Mouse (Mus musculus): ENCODE results near the gene Naaa. TPM values are rescaled to one million over a fixed set of nuclear protein-coding genes. Genes with fewer than 3 reads are reported as not detected.

The Naaa gene
- total and polyA plus RNA-seq, 2 experiments from 2014 or later: 23.1 to 28.7 TPM

DNA sequence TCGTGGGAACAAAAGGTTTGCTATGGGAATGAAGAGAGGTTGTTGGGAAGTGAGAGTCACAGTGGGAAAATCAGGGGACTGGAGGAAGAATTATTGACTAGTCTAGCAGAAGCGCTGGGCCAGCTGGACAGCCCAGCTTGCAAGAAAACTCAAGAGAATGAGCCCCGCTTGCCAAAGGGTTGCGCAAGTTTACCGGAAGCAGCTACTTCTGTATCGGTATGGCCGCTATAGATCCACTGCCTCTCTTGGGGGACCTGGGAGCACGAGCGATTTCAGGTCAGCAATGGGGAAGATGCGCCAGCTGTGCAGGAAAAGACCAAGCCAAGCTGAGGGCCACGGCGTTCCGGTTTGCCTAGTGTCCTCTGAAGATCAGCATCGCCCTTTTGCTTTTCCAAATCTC is 40.6 kb upstream of the Naaa start:
- no peaks in the 10 kb centered on the region for H3K36me3 ChIP-seq (ENCODE audit: insufficient read depth, low read length)
- no peak for TF ChIP-seq CTCF (IDR thresholded peaks at IDR 0.05)
- DNase-seq (ENCODE audit: low spot score): no peak
- WGBS: 95% methylated on average over 14 of the region's 14 CpGs
- no peak overlapping the region for H3K9ac ChIP-seq (replicated peaks; ENCODE audit: low read length, poor library complexity, severe bottlenecking)
- H3K27me3 ChIP-seq (ENCODE audit: insufficient read depth, low read length): no peaks in the 10 kb centered on the region
- no peak overlapping the region for H3K4me2 ChIP-seq (ENCODE audit: low read depth, low read length, poor library complexity, severe bottlenecking)
- ATAC-seq (ENCODE audit: low FRiP score): no peak
- H3K4me3 ChIP-seq (ENCODE audit: low read depth, low read length): no peak overlapping the region
- H3K9me3 ChIP-seq (ENCODE audit: low read length): no peaks in the 10 kb centered on the region
- no peak overlapping the region for H3K27ac ChIP-seq (ENCODE audit: low read depth, low read length)
- no peaks in the 10 kb centered on the region for H3K4me1 ChIP-seq (ENCODE audit: insufficient read depth, low read length)

- no peaks in the 10 kb centered on the region for H3K27me3 ChIP-seq (ENCODE audit: insufficient read depth, low read length)
- WGBS: 93% methylated on average over 7 of the region's 7 CpGs
- no peak for TF ChIP-seq CTCF (IDR thresholded peaks at IDR 0.05)
- H3K9ac ChIP-seq (replicated peaks; ENCODE audit: low read length, poor library complexity, severe bottlenecking): no peak overlapping the region
- no peaks in the 10 kb centered on the region for H3K9me3 ChIP-seq (ENCODE audit: low read length)
- H3K27ac ChIP-seq (ENCODE audit: low read depth, low read length): no peak overlapping the region
- no peak for DNase-seq (ENCODE audit: low spot score)
- H3K4me1 ChIP-seq (ENCODE audit: insufficient read depth, low read length): no peaks in the 10 kb centered on the region
- no peak overlapping the region for H3K4me3 ChIP-seq (ENCODE audit: low read depth, low read length)
- no peaks in the 10 kb centered on the region for H3K36me3 ChIP-seq (ENCODE audit: insufficient read depth, low read length)
- H3K4me2 ChIP-seq (ENCODE audit: low read depth, low read length, poor library complexity, severe bottlenecking): no peak overlapping the region
- no peak for ATAC-seq (ENCODE audit: low FRiP score)
Measured at GRCm38 (mm10) chr5:92318119-92318518, 40.1 kb upstream of the Naaa start.

DNA sequence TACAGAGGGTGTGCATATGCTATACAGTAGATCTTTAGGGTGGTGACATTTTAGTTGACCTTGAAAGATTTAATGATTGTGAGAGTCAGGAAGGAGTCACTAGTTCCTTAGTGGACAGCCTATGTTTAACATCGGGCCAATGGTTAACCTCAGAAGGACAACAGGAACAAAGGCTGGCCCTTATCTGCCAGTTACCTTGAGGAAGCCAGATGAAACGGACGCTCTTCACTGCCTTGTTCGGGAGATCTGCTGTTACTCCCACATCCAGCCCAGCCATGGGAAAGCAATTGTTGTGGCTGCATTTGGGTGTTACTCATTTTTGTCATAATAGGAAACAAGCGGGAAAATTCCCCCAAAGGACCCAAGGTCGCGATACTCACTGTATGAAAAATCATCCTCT is 35.8 kb upstream of the Naaa start:
- Histone ChIP-seq H3K9ac (replicated peaks; ENCODE audit: low read length, poor library complexity, severe bottlenecking) (no peak overlapping the region), H3K27me3 (ENCODE audit: insufficient read depth, low read length) (no peaks in the 10 kb centered on the region), H3K4me3 (ENCODE audit: low read depth, low read length) (no peak overlapping the region), H3K4me2 (ENCODE audit: low read depth, low read length, poor library complexity, severe bottlenecking) (no peak overlapping the region), H3K4me1 (ENCODE audit: insufficient read depth, low read length) (peaks cover 3% of the 10 kb centered on the region; the same call in 1 of the 2 replicates), H3K9me3 (ENCODE audit: low read length) (no peaks in the 10 kb centered on the region), H3K36me3 (ENCODE audit: insufficient read depth, low read length) (no peaks in the 10 kb centered on the region), H3K27ac (ENCODE audit: low read depth, low read length) (no peak overlapping the region)
- TF ChIP-seq CTCF (IDR thresholded peaks at IDR 0.05): no peak
- ATAC-seq (ENCODE audit: low FRiP score): no peak
- DNase-seq (ENCODE audit: low spot score): no peak
- WGBS: 82% methylated on average over 7 of the region's 7 CpGs

- no peak for ATAC-seq (ENCODE audit: low FRiP score)
- H3K36me3 ChIP-seq (ENCODE audit: insufficient read depth, low read length): no peaks in the 10 kb centered on the region
- peak; percentile 90 for TF ChIP-seq CTCF (IDR thresholded peaks at IDR 0.05)
- no peaks in the 10 kb centered on the region for H3K27me3 ChIP-seq (ENCODE audit: insufficient read depth, low read length)
- H3K4me1 ChIP-seq (ENCODE audit: insufficient read depth, low read length): peaks cover 7% of the 10 kb centered on the region; the same call in 1 of the 2 replicates
- no peaks in the 10 kb centered on the region for H3K9me3 ChIP-seq (ENCODE audit: low read length)
- peak; percentile 94 for DNase-seq (ENCODE audit: low spot score)
- no peak overlapping the region for H3K4me2 ChIP-seq (ENCODE audit: low read depth, low read length, poor library complexity, severe bottlenecking)
- no peak overlapping the region for H3K4me3 ChIP-seq (ENCODE audit: low read depth, low read length)
- H3K9ac ChIP-seq (replicated peaks; ENCODE audit: low read length, poor library complexity, severe bottlenecking): no peak overlapping the region
- H3K27ac ChIP-seq (ENCODE audit: low read depth, low read length): no peak overlapping the region
- 13% methylated on average over 13 of the region's 13 CpGs for WGBS
Measured at GRCm38 (mm10) chr5:92312046-92312715, 34.2 kb upstream of the Naaa start.

DNA sequence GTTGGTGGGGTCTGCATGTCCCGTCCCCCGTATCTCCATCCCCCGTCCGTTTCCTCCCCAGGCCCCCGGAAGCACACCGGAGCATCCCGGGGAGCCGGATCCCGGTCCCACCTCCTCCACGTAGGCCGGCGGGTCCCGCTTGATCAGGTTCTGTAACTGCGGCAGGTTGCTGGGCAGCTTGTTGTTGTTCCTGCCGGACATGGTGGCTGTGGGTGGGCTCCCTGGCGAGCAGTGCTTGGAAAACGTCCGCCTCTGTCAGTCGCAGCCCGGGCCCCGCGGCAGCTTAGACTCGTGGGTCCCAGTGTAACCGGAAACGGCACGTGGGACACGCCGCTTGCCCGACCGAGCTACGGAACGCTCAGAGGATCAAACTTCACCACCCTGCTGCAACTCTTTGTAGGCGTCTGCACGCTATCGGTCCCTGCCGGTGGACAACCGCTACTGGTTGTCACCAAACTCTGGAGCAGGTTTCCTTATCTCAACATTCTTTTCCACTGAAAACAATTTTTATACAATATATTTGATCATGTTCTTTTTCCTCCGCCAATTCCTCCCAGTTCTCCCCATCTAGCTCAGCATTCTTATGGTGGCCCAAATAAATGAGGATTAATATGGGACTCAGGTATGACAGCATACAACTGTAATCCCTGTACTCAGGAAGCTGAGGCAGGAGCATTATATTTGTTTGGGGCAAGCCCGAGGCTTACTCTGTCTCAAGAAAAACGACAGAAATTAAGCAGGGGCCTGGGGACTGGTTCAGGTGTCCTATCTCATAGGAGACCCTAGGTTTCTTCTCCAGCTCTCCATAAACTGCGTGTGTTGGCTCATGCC is 31.9 kb upstream of the Naaa start, which contains the start of gene Sdad1:
Gene Sdad1 (minus strand): TSS at position 799 of the 831 bp plus-strand sequence.
- Histone ChIP-seq H3K9me3 (ENCODE audit: low read length) (no peaks in the 10 kb centered on the region), H3K9ac (replicated peaks; ENCODE audit: low read length, poor library complexity, severe bottlenecking) (peak within 1 kb of the TSS; percentile 73), H3K4me2 (ENCODE audit: low read depth, low read length, poor library complexity, severe bottlenecking) (peak within 1 kb of the TSS; percentile 49), H3K27ac (ENCODE audit: low read depth, low read length) (peak within 1 kb of the TSS; percentile 44), H3K27me3 (ENCODE audit: insufficient read depth, low read length) (no peaks in the 10 kb centered on the region), H3K4me1 (ENCODE audit: insufficient read depth, low read length) (peaks cover 7% of the 10 kb centered on the region; the same call in 1 of the 2 replicates), H3K36me3 (ENCODE audit: insufficient read depth, low read length) (peaks cover 16% of the 10 kb centered on the region), H3K4me3 (ENCODE audit: low read depth, low read length) (peak within 1 kb of the TSS; percentile 78)
- WGBS: 2% methylated on average over 41 of the region's 41 CpGs
- TF ChIP-seq CTCF (IDR thresholded peaks at IDR 0.05): peak; percentile 85
- ATAC-seq (ENCODE audit: low FRiP score) (peak; percentile 97), DNase-seq (ENCODE audit: low spot score) (peak; percentile 96)

- Histone ChIP-seq H3K4me2 (ENCODE audit: low read depth, low read length, poor library complexity, severe bottlenecking) (no peak overlapping the region), H3K9ac (replicated peaks; ENCODE audit: low read length, poor library complexity, severe bottlenecking) (no peak overlapping the region), H3K36me3 (ENCODE audit: insufficient read depth, low read length) (peaks cover 68% of the 10 kb centered on the region), H3K4me3 (ENCODE audit: low read depth, low read length) (no peak overlapping the region), H3K27me3 (ENCODE audit: insufficient read depth, low read length) (no peaks in the 10 kb centered on the region), H3K9me3 (ENCODE audit: low read length) (no peaks in the 10 kb centered on the region), H3K27ac (ENCODE audit: low read depth, low read length) (no peak overlapping the region), H3K4me1 (ENCODE audit: insufficient read depth, low read length) (peaks cover 7% of the 10 kb centered on the region; the same call in 1 of the 2 replicates)
- 90% methylated on average over 3 of the region's 3 CpGs for WGBS
- no peak for TF ChIP-seq CTCF (IDR thresholded peaks at IDR 0.05)
- ATAC-seq (ENCODE audit: low FRiP score) (no peak), DNase-seq (ENCODE audit: low spot score) (no peak)
Measured at GRCm38 (mm10) chr5:92304291-92304690, 26.3 kb upstream of the Naaa start.

Measured in midbrain, postnatal 0 days (tissue).